Mouse (Mus musculus): ENCODE data around the gene Golga2. TPM values are rescaled to one million over a fixed set of nuclear protein-coding genes. Genes with fewer than 3 reads are reported as not detected.

Golga2 gene
- total and polyA plus RNA-seq, 3 experiments: 15.4 to 27.1 (median 23.0) TPM

DNA sequence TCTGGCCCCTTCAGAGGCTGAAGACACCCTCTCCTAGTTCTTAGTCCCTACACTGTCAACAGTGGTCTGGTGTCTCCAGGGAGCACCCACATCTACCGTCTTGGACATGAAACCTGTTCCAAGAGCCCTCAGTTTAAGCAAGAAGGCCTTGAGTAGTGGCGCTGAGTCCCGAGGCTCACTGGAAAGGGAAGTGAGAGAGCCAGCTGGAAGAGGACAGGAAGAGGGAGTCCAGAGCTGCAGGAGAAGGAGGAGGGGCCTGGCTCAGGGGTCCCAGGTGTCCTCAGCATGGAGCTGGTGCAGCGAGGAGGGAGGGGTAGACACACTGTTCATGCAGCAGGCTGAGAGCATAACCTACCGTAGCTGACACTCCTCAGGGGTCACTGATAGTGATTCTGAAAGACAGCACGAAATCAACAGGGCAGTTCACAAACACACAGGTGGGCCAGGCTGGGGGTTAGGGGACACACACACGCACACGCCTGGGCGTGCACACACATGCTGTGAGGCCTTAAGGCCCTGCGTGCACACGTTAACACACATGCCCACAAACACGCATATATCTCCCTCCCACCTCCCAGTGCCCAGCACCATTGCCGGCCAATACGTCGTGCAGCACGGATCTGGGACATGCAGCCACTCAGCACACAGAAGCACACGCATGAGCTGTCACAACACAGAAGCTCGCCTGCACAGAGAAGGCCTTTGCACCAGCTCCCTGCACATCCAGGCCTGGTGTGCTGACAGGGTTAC lies 23.1 kb downstream of the Golga2 start:
- Histone ChIP-seq H3K4me3 (replicated peaks in 1 of 3; ENCODE audit: low read depth in 2 of 3, low read length in 2 of 3, poor library complexity in 1 of 3) (no peak overlapping the region), H3K79me2 (replicated peaks; ENCODE audit: control insufficient read depth, extremely low read depth, insufficient read depth, poor library complexity, severe bottlenecking) (no peaks in the 10 kb centered on the region), H3K4me1 (ENCODE audit: control insufficient read depth in 1 of 2, insufficient read depth in 2 of 2) (peaks cover 18 to 28% of the 10 kb centered on the region in 2 experiments), H3K9ac (ENCODE audit: insufficient read depth, low read depth) (no peak overlapping the region), H3K27ac (ENCODE audit: insufficient read depth, low read depth) (no peak overlapping the region), H3K4me2 (ENCODE audit: insufficient read depth, low read depth, poor library complexity, severe bottlenecking) (no peak overlapping the region), H3K27me3 (replicated peaks) (peaks cover 11% of the 10 kb centered on the region), H3K9me3 (replicated peaks; ENCODE audit: low read length) (no peaks in the 10 kb centered on the region), H3K36me3 (replicated peaks in 1 of 2; ENCODE audit: control insufficient read depth in 1 of 2, insufficient read depth in 1 of 2, low read length in 1 of 2) (peaks cover 27 to 44% of the 10 kb centered on the region in 2 experiments)
- TF ChIP-seq EP300 (IDR thresholded peaks at IDR 0.05; ENCODE audit: low read length) (peak; percentile 51; the same call in 1 of the 2 replicates), IRF4 (IDR thresholded peaks at IDR 0.05; ENCODE audit: low read depth, low read length) (peak; percentile 28; the same call in 1 of the 2 replicates), PAX5 (IDR thresholded peaks at IDR 0.05; ENCODE audit: low read length) (no peak), GABPA (IDR thresholded peaks at IDR 0.05; ENCODE audit: insufficient replicate concordance, low read depth, low read length) (no peak)
- DNase-seq (ENCODE audit: extremely low read depth): peak; percentile 41
- in situ Hi-C loops (cut with MboI; ENCODE audit: low pct_ligation_motif_present, low pct_unique_long_range_greater_than_20kb, low sequenced_read_pairs) (no loop called here), dilution Hi-C loops (cut with MboI; ENCODE audit: extremely low pct_ligation_motif_present, extremely low pct_unique_long_range_greater_than_20kb, low sequenced_read_pairs) (no loop called here)

GRCm38 (mm10) chr2:32311443-32312317 lies 24.5 kb downstream of the Golga2 start:
- H3K27me3 ChIP-seq (replicated peaks): peaks cover 21% of the 10 kb centered on the region
- H3K9me3 ChIP-seq (replicated peaks; ENCODE audit: low read length): no peaks in the 10 kb centered on the region
- in situ Hi-C loops (cut with MboI; ENCODE audit: low pct_ligation_motif_present, low pct_unique_long_range_greater_than_20kb, low sequenced_read_pairs) (no loop called here), dilution Hi-C loops (cut with MboI; ENCODE audit: extremely low pct_ligation_motif_present, extremely low pct_unique_long_range_greater_than_20kb, low sequenced_read_pairs) (no loop called here)
- no peak for DNase-seq (ENCODE audit: extremely low read depth)
- no peak overlapping the region for H3K4me3 ChIP-seq (replicated peaks in 1 of 3; ENCODE audit: low read depth in 2 of 3, low read length in 2 of 3, poor library complexity in 1 of 3)
- peaks cover 22 to 28% of the 10 kb centered on the region in 2 experiments for H3K4me1 ChIP-seq (ENCODE audit: control insufficient read depth in 1 of 2, insufficient read depth in 2 of 2)
- H3K36me3 ChIP-seq (replicated peaks in 1 of 2; ENCODE audit: control insufficient read depth in 1 of 2, insufficient read depth in 1 of 2, low read length in 1 of 2): peaks cover 15 to 30% of the 10 kb centered on the region in 2 experiments
- H3K27ac ChIP-seq (ENCODE audit: insufficient read depth, low read depth): no peak overlapping the region
- H3K79me2 ChIP-seq (replicated peaks; ENCODE audit: control insufficient read depth, extremely low read depth, insufficient read depth, poor library complexity, severe bottlenecking): no peaks in the 10 kb centered on the region
- TF ChIP-seq E2F4 (IDR thresholded peaks at IDR 0.05; ENCODE audit: insufficient replicate concordance, low read depth, low read length) (no peak), PAX5 (IDR thresholded peaks at IDR 0.05; ENCODE audit: low read length) (no peak), CTCF (conservative IDR thresholded peaks at IDR 0.05 in 1 of 2, IDR thresholded peaks at IDR 0.05 in 1 of 2; ENCODE audit: low read depth in 2 of 2, low read length in 2 of 2) (no peak), ELF1 (IDR thresholded peaks at IDR 0.05; ENCODE audit: low read depth, low read length) (no peak), RCOR1 (conservative IDR thresholded peaks at IDR 0.05; ENCODE audit: low read depth, low read length) (no peak), USF1 (IDR thresholded peaks at IDR 0.05; ENCODE audit: low read depth, low read length) (no peak), GABPA (IDR thresholded peaks at IDR 0.05; ENCODE audit: insufficient replicate concordance, low read depth, low read length) (no peak), KAT2A (IDR thresholded peaks at IDR 0.05; ENCODE audit: insufficient replicate concordance, low read length) (no peak), POLR2A (IDR thresholded peaks at IDR 0.05; ENCODE audit: low read depth, low read length) (no peak), MEF2A (IDR thresholded peaks at IDR 0.05; ENCODE audit: borderline replicate concordance, low read depth, low read length) (no peak), ZNF384 (IDR thresholded peaks at IDR 0.05; ENCODE audit: low read depth, low read length) (no peak), IRF4 (IDR thresholded peaks at IDR 0.05; ENCODE audit: low read depth, low read length) (no peak), CHD1 (IDR thresholded peaks at IDR 0.05; ENCODE audit: low read depth, low read length) (no peak), MXI1 (IDR thresholded peaks at IDR 0.05; ENCODE audit: low read depth, low read length) (no peak), HCFC1 (IDR thresholded peaks at IDR 0.05; ENCODE audit: low read depth, low read length) (no peak), TBP (conservative IDR thresholded peaks at IDR 0.05; ENCODE audit: low read depth, low read length) (no peak)
- H3K9ac ChIP-seq (ENCODE audit: insufficient read depth, low read depth): 0 out of 2 replicates have a peak overlapping the region, but pooled peaks have one; percentile 22
- H3K4me2 ChIP-seq (ENCODE audit: insufficient read depth, low read depth, poor library complexity, severe bottlenecking): peak overlapping the region; percentile 30; the same call in 1 of the 2 replicates
